ENCODE assay signal across 12 mouse cellular contexts in genomic region chr2:106756354-106757103, GRCm38 (mm10).
DNase-seq lines count a peak whose midpoint lies in the region; ATAC-seq lines count a peak whose summit lies in the region.
"Had no signal": no experiment of that assay in that cellular context is flagged by ENCODE, and none has a peak within 500 bp of the region (broad histone marks: within the 10 kb centered on the region; RNA-seq: fewer than 3 reads in every experiment).

No protein-coding gene starts in this region.

- H3K36me3 ChIP-seq in heart, embryonic 12.5 days: peaks cover 6% of the 10 kb centered on the region
- no peaks in the 10 kb centered on the region for H3K36me3 ChIP-seq in hindbrain, embryonic 13.5 days
- H3K36me3 ChIP-seq: heart, embryonic 15.5 days had no signal

- no peaks in the 10 kb centered on the region for H3K9me3 ChIP-seq in heart, embryonic 12.5 days (replicated peaks)
- H3K9me3 ChIP-seq in hindbrain, embryonic 13.5 days: no peaks in the 10 kb centered on the region
- H3K9me3 ChIP-seq: heart, embryonic 15.5 days had no signal

- peak; percentile 74 for DNase-seq in heart, adult 11 months
- peak; percentile 47 to 68 for DNase-seq in kidney, postnatal 4 days
- DNase-seq in kidney, adult 18-20 months: no peak
- peak; percentile 58 for DNase-seq in embryo, embryonic 11 days
- no peak for DNase-seq in spleen, postnatal 10 days (ENCODE audit: low spot score in 2 of 2)
- no peak for DNase-seq in thymus, postnatal 36 days
- DNase-seq: cerebellum, adult 11-12 months; left cerebral cortex, postnatal 4 days; lung, embryonic 14.5 days had no signal

- no peak for ATAC-seq in heart, embryonic 12.5 days (ENCODE audit: insufficient number of reproducible peaks, low FRiP score)
- ATAC-seq in hindbrain, embryonic 13.5 days (ENCODE audit: low FRiP score): peak; percentile 35; the same call in 1 of the 2 replicates

- WGBS in heart, embryonic 12.5 days: 62% methylated on average over 13 of the region's 13 CpGs
- WGBS in hindbrain, embryonic 13.5 days: 20% methylated on average over 13 of the region's 13 CpGs

- no peak overlapping the region for H3K27ac ChIP-seq in heart, embryonic 12.5 days (ENCODE audit: poor library complexity, severe bottlenecking)
- H3K27ac ChIP-seq in hindbrain, embryonic 13.5 days: no peak overlapping the region
- H3K27ac ChIP-seq: heart, embryonic 15.5 days had no signal

- H3K4me1 ChIP-seq in heart, embryonic 12.5 days (replicated peaks): peaks cover 22% of the 10 kb centered on the region
- H3K4me1 ChIP-seq in hindbrain, embryonic 13.5 days (replicated peaks): peaks cover 13% of the 10 kb centered on the region

- no peaks in the 10 kb centered on the region for H3K27me3 ChIP-seq in heart, embryonic 12.5 days (replicated peaks)
- no peaks in the 10 kb centered on the region for H3K27me3 ChIP-seq in hindbrain, embryonic 13.5 days
- H3K27me3 ChIP-seq: heart, embryonic 15.5 days had no signal

- H3K9ac ChIP-seq in heart, embryonic 12.5 days: no peak overlapping the region
- no peak overlapping the region for H3K9ac ChIP-seq in hindbrain, embryonic 13.5 days
- H3K9ac ChIP-seq: heart, embryonic 15.5 days; lung, embryonic 14.5 days had no signal

- no peak overlapping the region for H3K4me3 ChIP-seq in heart, embryonic 12.5 days
- no peak overlapping the region for H3K4me3 ChIP-seq in hindbrain, embryonic 13.5 days
- H3K4me3 ChIP-seq: heart, embryonic 15.5 days had no signal

- no peak overlapping the region for H3K4me2 ChIP-seq in heart, embryonic 12.5 days
- H3K4me2 ChIP-seq in hindbrain, embryonic 13.5 days: no peak overlapping the region
- H3K4me2 ChIP-seq: heart, embryonic 15.5 days; lung, embryonic 14.5 days had no signal

Comparison
In these comparisons a context has a peak if more than half of its experiments do, and no peak if none do; other contexts are left out.
1. DNase-seq: peak in heart, adult 11 months (single experiment), kidney, postnatal 4 days (2 of 2) and embryo, embryonic 11 days (single experiment); none in kidney, adult 18-20 months (single experiment), spleen, postnatal 10 days (0 of 2) and thymus, postnatal 36 days (0 of 2).